Mouse (Mus musculus) G1E-ER4 (cell line): ENCODE data around the gene Alg12. TPM values are rescaled to one million over a fixed set of nuclear protein-coding genes. Genes with fewer than 3 reads are reported as not detected.

Source experiments
- GATA1 ChIP-seq: IDR thresholded peaks from one replicate; pipeline ENCODE4 v1.8.0; 2012; ENCODE audit warnings: low read length, inconsistent platforms
- polyA plus RNA-seq: library from polyadenylated mRNA; stranded (reverse); fragments of >175 nt; gene quantifications from 2 replicates; pipeline ENCODE4 v1.2.3, GENCODE M21; 2012

Gene Alg12
- polyA plus RNA-seq, 1 experiment, result 0.90 TPM

GRCm38 (mm10) chr15:88768537-88768936 is 50.6 kb downstream of the Alg12 start:
- no peak for TF ChIP-seq GATA1

- TF ChIP-seq GATA1, result no peak
These were observed 57.6 kb downstream of the Alg12 start for GRCm38 (mm10) chr15:88761551-88761950.

GRCm38 (mm10) chr15:88758061-88758460 is 61.1 kb downstream of the Alg12 start:
- TF ChIP-seq GATA1, result no peak

- TF ChIP-seq GATA1, result no peak
These were observed 63.4 kb downstream of the Alg12 start for GRCm38 (mm10) chr15:88755761-88756160.

Other genes with a start within 250 kb of the Alg12 start
- not detected in 2 replicates for gene Zdhhc25, start 219.0 kb downstream of the Alg12 start, polyA plus RNA-seq
- gene Brd1, start 85.1 kb downstream of the Alg12 start, polyA plus RNA-seq, result 46.2 and 51.2 TPM in 2 replicates
- gene Zbed4, start 67.7 kb downstream of the Alg12 start, polyA plus RNA-seq, result 9.2 and 10.9 TPM in 2 replicates
- gene Creld2, start 328 bp upstream of the Alg12 start, polyA plus RNA-seq, result 15.2 and 20.0 TPM in 2 replicates
- gene Pim3, start 42.9 kb upstream of the Alg12 start, polyA plus RNA-seq, result not detected in 2 replicates
- not detected in 2 replicates for gene Ttll8, start 135.1 kb upstream of the Alg12 start, polyA plus RNA-seq
- gene Mlc1, start 159.7 kb upstream of the Alg12 start, polyA plus RNA-seq, result not detected in 2 replicates
- gene Mov10l1, start 163.6 kb upstream of the Alg12 start, polyA plus RNA-seq, result not detected in 2 replicates
- not detected in 2 replicates for gene Panx2, start 240.4 kb upstream of the Alg12 start, polyA plus RNA-seq